Mouse (Mus musculus): ENCODE results near the gene Ntsr1. TPM values are rescaled to one million over a fixed set of nuclear protein-coding genes. Genes with fewer than 3 reads are reported as not detected.

Ntsr1 gene
- polyA plus RNA-seq, 1 experiment from 2014 or later = 3.6 TPM

GRCm38 (mm10) chr2:180543675-180544074 is 43.9 kb downstream of the Ntsr1 start:
- WGBS = 74% methylated on average over 2 of the region's 2 CpGs
- ATAC-seq = no peak

DNA sequence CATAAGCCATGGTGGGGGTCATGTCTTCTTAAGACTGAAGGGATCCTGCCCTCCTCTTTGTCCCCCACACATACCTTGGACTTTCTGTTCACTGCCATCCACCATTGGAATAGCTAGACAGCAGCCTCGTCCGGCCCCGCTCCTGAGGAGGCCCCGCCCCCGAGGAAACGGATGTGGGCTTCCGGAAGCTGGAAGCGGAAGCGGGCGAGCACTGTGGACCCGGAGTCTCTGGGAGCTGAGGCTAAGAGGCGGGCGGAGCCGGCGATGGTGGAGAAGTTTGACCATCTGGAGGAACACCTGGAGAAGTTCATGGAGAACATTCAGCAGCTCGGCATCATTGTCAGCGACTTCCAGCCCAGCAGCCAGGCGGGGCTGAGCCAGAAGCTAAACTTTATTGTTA is 45.3 kb downstream of the Ntsr1 start:
- Histone ChIP-seq H3K27ac (ENCODE audit: low read depth, low read length) (no peak overlapping the region), H3K4me3 (ENCODE audit: low read length) (no peak overlapping the region), H3K27me3 (replicated peaks; ENCODE audit: control insufficient read depth, insufficient read depth, low read length) (no peaks in the 10 kb centered on the region), H3K4me2 (ENCODE audit: low read length) (no peak overlapping the region), H3K4me1 (ENCODE audit: control insufficient read depth, insufficient read depth, low read depth, low read length) (peaks cover 12% of the 10 kb centered on the region), H3K9me3 (ENCODE audit: control insufficient read depth, low read length) (no peaks in the 10 kb centered on the region), H3K9ac (ENCODE audit: low read depth, low read length) (no peak overlapping the region), H3K36me3 (ENCODE audit: control insufficient read depth, insufficient read depth, low read length) (no peaks in the 10 kb centered on the region)
- 89% methylated on average over 18 of the region's 18 CpGs for WGBS
- ATAC-seq = no peak

More at GRCm38 (mm10) chr2:180543675-180544074, 43.9 kb downstream of the Ntsr1 start:
- Histone ChIP-seq H3K4me3 (ENCODE audit: low read length) (no peak overlapping the region), H3K4me2 (ENCODE audit: low read length) (no peak overlapping the region), H3K36me3 (ENCODE audit: control insufficient read depth, insufficient read depth, low read length) (no peaks in the 10 kb centered on the region), H3K27ac (ENCODE audit: low read depth, low read length) (no peak overlapping the region), H3K9ac (ENCODE audit: low read depth, low read length) (no peak overlapping the region), H3K9me3 (ENCODE audit: control insufficient read depth, low read length) (no peaks in the 10 kb centered on the region), H3K4me1 (ENCODE audit: control insufficient read depth, insufficient read depth, low read depth, low read length) (peaks cover 12% of the 10 kb centered on the region), H3K27me3 (replicated peaks; ENCODE audit: control insufficient read depth, insufficient read depth, low read length) (no peaks in the 10 kb centered on the region)

- Histone ChIP-seq H3K9me3 (ENCODE audit: control insufficient read depth, low read length) (no peaks in the 10 kb centered on the region), H3K9ac (ENCODE audit: low read depth, low read length) (peak overlapping the region; percentile 31), H3K4me2 (ENCODE audit: low read length) (peak overlapping the region; percentile 38), H3K36me3 (ENCODE audit: control insufficient read depth, insufficient read depth, low read length) (no peaks in the 10 kb centered on the region), H3K27ac (ENCODE audit: low read depth, low read length) (no peak overlapping the region; the same call in 1 of the 2 replicates), H3K4me3 (ENCODE audit: low read length) (no peak overlapping the region), H3K27me3 (replicated peaks; ENCODE audit: control insufficient read depth, insufficient read depth, low read length) (no peaks in the 10 kb centered on the region), H3K4me1 (ENCODE audit: control insufficient read depth, insufficient read depth, low read depth, low read length) (peaks cover 12% of the 10 kb centered on the region)
- ATAC-seq = peak; percentile 87
- WGBS = 5% methylated on average over 8 of the region's 8 CpGs
Observed at GRCm38 (mm10) chr2:180547384-180548106, 47.8 kb downstream of the Ntsr1 start.

- Histone ChIP-seq H3K4me3 (ENCODE audit: low read length) (no peak overlapping the region), H3K36me3 (ENCODE audit: control insufficient read depth, insufficient read depth, low read length) (no peaks in the 10 kb centered on the region), H3K4me2 (ENCODE audit: low read length) (no peak overlapping the region), H3K4me1 (ENCODE audit: control insufficient read depth, insufficient read depth, low read depth, low read length) (peaks cover 9% of the 10 kb centered on the region), H3K9me3 (ENCODE audit: control insufficient read depth, low read length) (no peaks in the 10 kb centered on the region), H3K27me3 (replicated peaks; ENCODE audit: control insufficient read depth, insufficient read depth, low read length) (no peaks in the 10 kb centered on the region), H3K27ac (ENCODE audit: low read depth, low read length) (no peak overlapping the region), H3K9ac (ENCODE audit: low read depth, low read length) (no peak overlapping the region)
- ATAC-seq = no peak
- 71% methylated on average over 3 of the region's 3 CpGs for WGBS
Observed at GRCm38 (mm10) chr2:180552340-180552739, 52.6 kb downstream of the Ntsr1 start.

DNA sequence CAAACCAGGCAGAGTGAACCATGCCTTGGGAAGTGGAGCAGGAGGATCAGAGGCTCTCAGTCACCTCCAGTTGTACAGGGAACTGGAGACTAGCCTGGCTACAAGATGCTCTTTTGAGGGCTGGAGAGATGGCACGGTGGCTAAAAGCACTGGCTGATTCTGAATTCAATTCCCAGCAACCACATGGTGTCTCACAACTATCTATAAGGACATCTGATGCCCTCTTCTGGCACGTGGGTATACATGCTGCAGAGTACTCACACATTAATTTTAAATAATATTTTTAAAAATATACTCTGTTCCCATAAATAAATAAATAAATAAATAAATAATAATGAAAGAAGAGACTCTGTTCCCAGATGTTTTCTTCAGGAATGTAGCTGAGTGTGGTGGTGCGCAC is 55.4 kb downstream of the Ntsr1 start:
- Histone ChIP-seq H3K9me3 (ENCODE audit: control insufficient read depth, low read length) (no peaks in the 10 kb centered on the region), H3K4me1 (ENCODE audit: control insufficient read depth, insufficient read depth, low read depth, low read length) (no peaks in the 10 kb centered on the region), H3K36me3 (ENCODE audit: control insufficient read depth, insufficient read depth, low read length) (no peaks in the 10 kb centered on the region), H3K4me3 (ENCODE audit: low read length) (no peak overlapping the region), H3K9ac (ENCODE audit: low read depth, low read length) (no peak overlapping the region), H3K27ac (ENCODE audit: low read depth, low read length) (no peak overlapping the region), H3K4me2 (ENCODE audit: low read length) (no peak overlapping the region), H3K27me3 (replicated peaks; ENCODE audit: control insufficient read depth, insufficient read depth, low read length) (no peaks in the 10 kb centered on the region)
- WGBS = 49% methylated on average over 3 of the region's 3 CpGs
- no peak for ATAC-seq

DNA sequence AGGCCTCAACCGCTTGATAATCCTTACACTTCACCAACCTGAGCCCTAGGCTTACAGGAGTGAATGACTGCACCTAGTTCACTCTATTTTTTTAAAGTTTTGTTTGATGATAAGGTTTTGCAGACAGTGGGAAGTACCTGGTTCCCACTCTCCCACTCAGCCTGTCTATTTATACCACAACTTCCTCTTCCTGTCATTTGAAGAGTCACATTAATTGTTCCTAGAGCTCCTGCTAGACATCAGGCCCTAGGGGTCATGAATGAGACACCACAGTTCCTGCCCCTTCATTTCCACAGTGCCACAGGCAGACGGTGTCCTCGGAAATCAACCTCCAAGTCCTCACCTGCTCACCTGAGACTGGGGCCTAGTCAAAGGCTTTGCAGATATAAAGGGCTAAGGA is 56.7 kb downstream of the Ntsr1 start:
- H3K36me3 ChIP-seq (ENCODE audit: control insufficient read depth, insufficient read depth, low read length) = no peaks in the 10 kb centered on the region
- H3K9ac ChIP-seq (ENCODE audit: low read depth, low read length) = no peak overlapping the region
- H3K4me3 ChIP-seq (ENCODE audit: low read length) = no peak overlapping the region
- no peak overlapping the region for H3K4me2 ChIP-seq (ENCODE audit: low read length)
- H3K27ac ChIP-seq (ENCODE audit: low read depth, low read length) = no peak overlapping the region
- H3K9me3 ChIP-seq (ENCODE audit: control insufficient read depth, low read length) = no peaks in the 10 kb centered on the region
- 88% methylated on average over 3 of the region's 3 CpGs for WGBS
- no peaks in the 10 kb centered on the region for H3K27me3 ChIP-seq (replicated peaks; ENCODE audit: control insufficient read depth, insufficient read depth, low read length)
- ATAC-seq = no peak
- no peaks in the 10 kb centered on the region for H3K4me1 ChIP-seq (ENCODE audit: control insufficient read depth, insufficient read depth, low read depth, low read length)

DNA sequence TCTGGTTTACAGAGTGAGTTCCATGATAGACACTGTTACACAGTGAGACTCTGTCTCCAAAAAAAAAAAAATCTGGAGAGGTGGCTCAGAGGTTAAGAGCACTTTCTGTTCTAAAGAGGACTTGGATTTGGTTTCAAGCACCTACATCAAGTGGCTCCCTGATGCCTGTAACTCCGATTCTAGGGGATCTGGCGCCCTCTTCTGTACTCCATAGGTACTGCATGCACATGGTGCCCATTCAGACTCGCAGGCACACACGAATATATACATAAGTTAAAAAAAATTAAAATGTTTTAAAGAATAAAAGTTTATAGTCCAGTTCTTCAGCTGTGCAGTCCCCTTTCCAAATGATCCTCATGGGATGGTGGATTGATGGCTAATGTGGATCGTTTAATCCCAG is 60.5 kb downstream of the Ntsr1 start:
- Histone ChIP-seq H3K27me3 (replicated peaks; ENCODE audit: control insufficient read depth, insufficient read depth, low read length) (no peaks in the 10 kb centered on the region), H3K9me3 (ENCODE audit: control insufficient read depth, low read length) (no peaks in the 10 kb centered on the region), H3K4me1 (ENCODE audit: control insufficient read depth, insufficient read depth, low read depth, low read length) (peaks cover 4% of the 10 kb centered on the region; the same call in 1 of the 2 replicates), H3K36me3 (ENCODE audit: control insufficient read depth, insufficient read depth, low read length) (no peaks in the 10 kb centered on the region), H3K27ac (ENCODE audit: low read depth, low read length) (no peak overlapping the region), H3K4me2 (ENCODE audit: low read length) (no peak overlapping the region), H3K4me3 (ENCODE audit: low read length) (no peak overlapping the region), H3K9ac (ENCODE audit: low read depth, low read length) (no peak overlapping the region)
- WGBS = 55% methylated on average over 5 of the region's 5 CpGs
- ATAC-seq = no peak

DNA sequence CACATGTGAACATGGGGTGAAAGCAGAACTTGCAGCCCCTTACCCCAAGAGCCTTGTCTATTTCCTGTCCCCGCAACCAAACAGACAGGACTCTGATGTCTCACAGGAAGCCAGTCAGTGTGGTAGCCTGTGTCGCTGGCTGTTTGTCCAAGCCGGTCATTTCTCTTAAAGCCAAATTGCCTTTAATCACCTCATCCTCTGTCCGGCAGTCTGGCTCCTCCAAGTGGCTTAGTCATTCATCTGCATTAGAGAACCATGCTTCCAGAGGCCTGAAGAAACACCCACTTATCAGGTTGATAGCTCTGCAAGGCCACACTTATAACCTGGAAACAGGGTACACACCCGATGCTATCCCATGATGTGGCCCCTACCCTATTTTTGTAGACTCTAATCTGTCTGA is 62.4 kb downstream of the Ntsr1 start:
- no peak overlapping the region for H3K4me2 ChIP-seq (ENCODE audit: low read length)
- WGBS = 77% methylated on average over 5 of the region's 5 CpGs
- no peak overlapping the region for H3K9ac ChIP-seq (ENCODE audit: low read depth, low read length)
- H3K27me3 ChIP-seq (replicated peaks; ENCODE audit: control insufficient read depth, insufficient read depth, low read length) = no peaks in the 10 kb centered on the region
- ATAC-seq = no peak
- H3K4me3 ChIP-seq (ENCODE audit: low read length) = no peak overlapping the region
- peaks cover 4% of the 10 kb centered on the region; the same call in 1 of the 2 replicates for H3K4me1 ChIP-seq (ENCODE audit: control insufficient read depth, insufficient read depth, low read depth, low read length)
- no peaks in the 10 kb centered on the region for H3K36me3 ChIP-seq (ENCODE audit: control insufficient read depth, insufficient read depth, low read length)
- no peaks in the 10 kb centered on the region for H3K9me3 ChIP-seq (ENCODE audit: control insufficient read depth, low read length)
- H3K27ac ChIP-seq (ENCODE audit: low read depth, low read length) = no peak overlapping the region

- Histone ChIP-seq H3K9ac (ENCODE audit: low read depth, low read length) (no peak overlapping the region), H3K27ac (ENCODE audit: low read depth, low read length) (no peak overlapping the region), H3K36me3 (ENCODE audit: control insufficient read depth, insufficient read depth, low read length) (no peaks in the 10 kb centered on the region), H3K4me3 (ENCODE audit: low read length) (no peak overlapping the region), H3K27me3 (replicated peaks; ENCODE audit: control insufficient read depth, insufficient read depth, low read length) (no peaks in the 10 kb centered on the region), H3K4me1 (ENCODE audit: control insufficient read depth, insufficient read depth, low read depth, low read length) (peaks cover 4% of the 10 kb centered on the region; the same call in 1 of the 2 replicates), H3K4me2 (ENCODE audit: low read length) (no peak overlapping the region), H3K9me3 (ENCODE audit: control insufficient read depth, low read length) (no peaks in the 10 kb centered on the region)
- 43% methylated on average over 6 of the region's 6 CpGs for WGBS
- ATAC-seq = no peak
Observed at GRCm38 (mm10) chr2:180563296-180563695, 63.5 kb downstream of the Ntsr1 start.
